Mouse (Mus musculus) left cerebral cortex, postnatal 25 days (tissue): ENCODE measurements around the gene Epha4. TPM values are rescaled to one million over a fixed set of nuclear protein-coding genes. Genes with fewer than 3 reads are reported as not detected.

ENCODE experiments used
- DNase-seq, 2 experiments: peaks; one replicate each; pipeline ENCODE4 v3.0.0; 2022; ENCODE audit warnings: low spot score in 2 of 2, mixed read lengths in 1 of 2
- intact Hi-C: fragments of 180-260 bp; cut with DNase I; formaldehyde crosslinking; loops from one replicate; pipeline ENCODE4 v1.15.1; 2025
- total RNA-seq, 2 experiments: library from RNA; stranded (reverse); gene quantifications; 2 replicates each; pipeline ENCODE4 v1.2.3; 2021

The Epha4 gene
- total RNA-seq, 2 experiments from 2014 or later = 177 to 192 TPM

- intact Hi-C loops = no loop called here
- DNase-seq = no peak
Measured at GRCm38 (mm10) chr1:77421081-77421480, 93.8 kb downstream of the Epha4 start.

DNA sequence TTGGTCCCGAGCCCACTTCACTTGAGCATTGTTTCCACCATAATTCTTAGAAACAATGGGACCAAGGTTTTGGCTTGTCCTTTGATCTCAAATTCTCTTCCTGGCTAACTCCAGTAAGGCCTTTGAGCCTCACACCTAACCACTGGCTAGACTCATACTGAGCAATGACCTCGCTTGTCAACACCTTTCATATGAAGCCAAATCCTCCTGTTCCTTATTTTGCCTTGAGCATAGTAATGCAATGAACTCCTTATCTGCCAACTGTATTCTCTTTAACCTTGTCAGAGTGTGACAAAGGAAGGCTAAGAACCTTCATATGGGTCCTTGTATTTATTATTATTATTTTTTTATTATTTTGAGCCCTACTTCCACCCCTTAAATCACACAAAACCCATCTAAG is 94.5 kb downstream of the Epha4 start:
- intact Hi-C loops = no loop called here

GRCm38 (mm10) chr1:77416872-77417271 is 98.0 kb downstream of the Epha4 start:
- DNase-seq = no peak
- intact Hi-C loops = no loop called here

More for the DNA sequence above, 94.5 kb downstream of the Epha4 start:
- no peak for DNase-seq

- no peak for DNase-seq
- intact Hi-C loops = loop anchor here (5.0 kb wide), 1 partner anchor 94 kb away; no protein-coding TSS in a partner anchor
Measured at GRCm38 (mm10) chr1:77412871-77413669, 101.8 kb downstream of the Epha4 start.

DNA sequence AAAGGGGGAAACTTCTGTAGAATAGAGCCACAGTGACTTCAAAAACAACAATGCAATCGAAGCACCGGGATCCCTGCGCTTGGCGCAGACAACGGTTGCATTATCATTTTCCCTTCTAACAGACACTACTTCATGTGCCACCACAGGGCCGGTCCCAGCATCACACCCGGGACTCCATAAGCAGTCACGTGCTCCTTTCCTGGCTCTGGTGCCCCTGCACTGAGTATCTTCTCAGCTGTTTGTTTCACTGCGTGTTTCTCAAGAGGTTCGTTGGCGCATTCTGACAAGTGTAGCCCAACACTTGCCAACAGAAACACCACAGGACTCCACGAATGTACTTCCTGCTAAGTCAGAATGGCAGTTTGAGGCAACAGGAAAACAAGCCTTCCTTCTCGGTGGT is 102.6 kb downstream of the Epha4 start:
- intact Hi-C loops = loop anchor here (5.0 kb wide), 1 partner anchor 95 kb away; no protein-coding TSS in a partner anchor
- DNase-seq = peak in 1 of 2 experiments; percentile 33

- peak; percentile 28 to 88 for DNase-seq
- intact Hi-C loops = loop anchor here (5.0 kb wide), 1 partner anchor 96 kb away; no protein-coding TSS in a partner anchor
Measured at GRCm38 (mm10) chr1:77411222-77411621, 103.7 kb downstream of the Epha4 start.

GRCm38 (mm10) chr1:77410716-77411115 is 104.2 kb downstream of the Epha4 start:
- peak in 1 of 2 experiments; percentile 68 for DNase-seq
- intact Hi-C loops = loop anchor here (5.0 kb wide), 1 partner anchor 97 kb away; no protein-coding TSS in a partner anchor

- DNase-seq = no peak
- intact Hi-C loops = loop anchor here (5.0 kb wide), 1 partner anchor 97 kb away; no protein-coding TSS in a partner anchor
Measured at GRCm38 (mm10) chr1:77410153-77410552, 104.7 kb downstream of the Epha4 start.

DNA sequence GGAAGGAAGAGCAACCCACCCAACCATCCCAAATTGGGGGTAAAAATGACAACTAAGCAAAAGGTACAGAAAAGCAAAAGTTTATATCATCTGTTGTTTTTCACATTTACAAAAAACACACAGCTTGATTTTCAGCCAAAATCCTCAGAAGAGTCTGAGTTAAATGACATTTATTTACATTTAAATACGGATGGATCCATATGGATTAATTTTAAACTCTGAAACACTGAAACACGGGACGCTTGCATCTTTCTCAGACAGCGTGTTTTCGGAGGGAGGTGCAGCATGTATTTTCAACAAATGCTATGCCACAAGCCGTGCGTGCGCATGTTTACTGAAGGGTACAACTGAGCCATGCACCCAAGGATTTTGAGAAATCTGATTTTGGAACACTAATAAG is 105.4 kb downstream of the Epha4 start:
- DNase-seq = no peak
- intact Hi-C loops = no loop called here

DNA sequence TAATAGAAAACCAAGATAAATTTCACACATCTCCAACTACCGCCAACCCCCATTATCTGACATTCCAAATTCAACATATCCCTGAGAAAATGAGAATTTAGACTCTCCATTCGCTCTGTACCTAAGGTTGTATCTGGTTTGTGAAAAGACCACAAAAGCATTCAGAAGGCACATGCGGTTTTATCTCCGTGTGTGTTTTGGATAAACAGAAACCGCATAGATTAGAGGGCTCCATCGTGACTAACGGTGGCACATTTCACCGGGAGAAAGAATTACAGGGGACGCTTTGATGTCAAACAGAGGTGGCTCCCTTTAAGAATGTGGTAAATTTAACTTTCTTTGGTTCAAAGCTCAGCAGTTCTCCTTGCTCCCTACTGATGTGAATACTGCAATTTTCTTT is 107.5 kb downstream of the Epha4 start:
- intact Hi-C loops = no loop called here
- no peak for DNase-seq

GRCm38 (mm10) chr1:77406631-77407030 is 108.3 kb downstream of the Epha4 start:
- intact Hi-C loops = no loop called here
- no peak for DNase-seq

- intact Hi-C loops = no loop called here
- DNase-seq = no peak
Measured at GRCm38 (mm10) chr1:77404537-77404936, 110.4 kb downstream of the Epha4 start.

- intact Hi-C loops = no loop called here
- peak in 1 of 2 experiments; percentile 48 for DNase-seq
Measured at GRCm38 (mm10) chr1:77402942-77403341, 111.9 kb downstream of the Epha4 start.

DNA sequence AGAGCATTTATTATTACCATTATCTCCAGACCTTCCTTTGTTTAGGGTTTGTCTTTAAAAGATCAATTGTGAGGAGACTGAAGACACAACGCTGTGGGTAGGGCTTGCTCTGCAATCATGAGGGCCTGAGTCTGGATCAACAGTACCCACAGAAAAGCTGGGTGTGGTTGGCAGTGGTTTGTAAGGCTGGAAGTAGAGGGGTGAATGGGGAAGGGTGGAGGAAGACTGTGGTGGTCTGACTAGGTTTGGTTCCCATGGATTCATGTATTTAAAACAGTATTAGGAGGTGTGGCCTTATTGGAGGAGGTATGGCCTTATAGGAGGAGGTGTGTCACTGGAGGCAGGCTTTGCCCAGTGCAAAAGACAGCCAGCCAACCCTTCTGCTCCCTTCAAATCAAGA is 113.4 kb downstream of the Epha4 start:
- DNase-seq = no peak
- intact Hi-C loops = no loop called here

- intact Hi-C loops = no loop called here
- DNase-seq = no peak
Measured at GRCm38 (mm10) chr1:77391590-77391989, 123.3 kb downstream of the Epha4 start.

GRCm38 (mm10) chr1:77389069-77389468 is 125.8 kb downstream of the Epha4 start:
- intact Hi-C loops = no loop called here
- DNase-seq = peak in 1 of 2 experiments; percentile 44

DNA sequence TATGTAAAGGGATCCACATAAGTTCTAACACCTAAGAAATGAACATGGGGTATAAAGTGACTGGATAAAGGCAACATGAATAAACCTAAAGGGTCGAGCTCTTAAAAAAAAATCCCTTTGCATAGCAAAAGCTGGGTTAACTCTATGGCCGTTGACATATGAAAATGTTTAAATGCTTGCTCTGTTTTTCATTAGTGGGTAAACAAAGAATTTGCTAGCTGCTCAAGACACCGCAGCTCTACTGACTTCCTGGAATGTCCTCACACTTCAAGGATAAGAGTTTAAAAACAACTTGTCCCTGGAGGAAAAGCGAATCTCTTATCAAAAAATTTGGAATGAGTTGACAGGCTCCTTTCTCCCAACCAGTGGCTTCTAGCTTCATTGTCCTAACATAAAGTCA is 126.3 kb downstream of the Epha4 start:
- intact Hi-C loops = no loop called here

GRCm38 (mm10) chr1:77385613-77386012 is 129.3 kb downstream of the Epha4 start:
- intact Hi-C loops = no loop called here
- no peak for DNase-seq

More for the DNA sequence above, 126.3 kb downstream of the Epha4 start:
- no peak for DNase-seq

DNA sequence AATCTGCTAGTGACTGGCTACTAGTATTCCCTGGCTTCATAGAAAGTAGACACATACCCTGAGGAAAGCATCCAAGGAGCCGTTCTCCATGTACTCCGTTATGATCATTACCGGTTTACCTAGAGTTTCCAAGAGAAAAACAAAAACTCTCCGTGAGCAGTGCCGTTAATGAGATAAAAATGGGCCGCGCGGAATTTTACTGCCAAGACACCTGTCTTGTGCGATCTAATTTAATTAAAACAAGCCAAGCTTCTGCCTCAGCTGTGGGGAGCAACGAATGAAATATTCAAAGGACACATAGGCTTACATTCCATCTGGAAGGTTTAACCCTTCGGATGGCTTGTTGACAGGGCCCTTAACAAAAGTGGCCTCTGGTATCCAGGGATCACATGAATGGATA is 131.4 kb downstream of the Epha4 start:
- intact Hi-C loops = no loop called here

GRCm38 (mm10) chr1:77377550-77377980 is 137.3 kb downstream of the Epha4 start:
- intact Hi-C loops = no loop called here
- no peak for DNase-seq

More for the DNA sequence above, 131.4 kb downstream of the Epha4 start:
- no peak for DNase-seq

GRCm38 (mm10) chr1:77374054-77374453 is 140.8 kb downstream of the Epha4 start:
- no peak for DNase-seq
- intact Hi-C loops = no loop called here
